Mouse (Mus musculus): ENCODE data around the gene Epha4. TPM values are rescaled to one million over a fixed set of nuclear protein-coding genes. Genes with fewer than 3 reads are reported as not detected.

Gene Epha4
- total and polyA plus RNA-seq, 2 experiments from 2014 or later = 36.0 to 107 TPM

- 46% methylated on average over 13 of the region's 13 CpGs for WGBS
- no peaks in the 10 kb centered on the region for H3K9me3 ChIP-seq (ENCODE audit: low read length)
- no peak for TF ChIP-seq CTCF (IDR thresholded peaks at IDR 0.05; ENCODE audit: low read depth)
- H3K4me2 ChIP-seq (ENCODE audit: low read depth, low read length) = no peak overlapping the region
- H3K4me1 ChIP-seq (ENCODE audit: insufficient read depth, low read length) = no peaks in the 10 kb centered on the region
- H3K9ac ChIP-seq (replicated peaks; ENCODE audit: low read length) = no peak overlapping the region
- H3K4me3 ChIP-seq (ENCODE audit: low read length) = no peak overlapping the region
- no peaks in the 10 kb centered on the region for H3K36me3 ChIP-seq (ENCODE audit: insufficient read depth, low read length)
- peak; percentile 63; the same call in 1 of the 2 replicates for ATAC-seq
- no peaks in the 10 kb centered on the region for H3K27me3 ChIP-seq (ENCODE audit: insufficient read depth, low read length)
- H3K27ac ChIP-seq = no peak overlapping the region
- DNase-seq (ENCODE audit: low spot score) = peak; percentile 37
Measured at GRCm38 (mm10) chr1:77412285-77412684, 102.6 kb downstream of the Epha4 start.

GRCm38 (mm10) chr1:77411222-77411621, 103.7 kb downstream of the Epha4 start:
- Histone ChIP-seq H3K27me3 (ENCODE audit: insufficient read depth, low read length) (no peaks in the 10 kb centered on the region), H3K9me3 (ENCODE audit: low read length) (no peaks in the 10 kb centered on the region), H3K36me3 (ENCODE audit: insufficient read depth, low read length) (no peaks in the 10 kb centered on the region), H3K4me3 (ENCODE audit: low read length) (no peak overlapping the region), H3K9ac (replicated peaks; ENCODE audit: low read length) (no peak overlapping the region), H3K4me2 (ENCODE audit: low read depth, low read length) (no peak overlapping the region), H3K4me1 (ENCODE audit: insufficient read depth, low read length) (no peaks in the 10 kb centered on the region), H3K27ac (no peak overlapping the region)
- DNase-seq (ENCODE audit: low spot score) (no peak), ATAC-seq (no peak)
- 81% methylated on average over 4 of the region's 4 CpGs for WGBS
- no peak for TF ChIP-seq CTCF (IDR thresholded peaks at IDR 0.05; ENCODE audit: low read depth)

GRCm38 (mm10) chr1:77410716-77411115, 104.2 kb downstream of the Epha4 start:
- DNase-seq (ENCODE audit: low spot score) = no peak
- no peak for TF ChIP-seq CTCF (IDR thresholded peaks at IDR 0.05; ENCODE audit: low read depth)
- 41% methylated on average over 2 of the region's 2 CpGs for WGBS

GRCm38 (mm10) chr1:77410153-77410552, 104.7 kb downstream of the Epha4 start:
- no peak overlapping the region for H3K4me2 ChIP-seq (ENCODE audit: low read depth, low read length)
- TF ChIP-seq CTCF (IDR thresholded peaks at IDR 0.05; ENCODE audit: low read depth) = no peak
- no peak overlapping the region for H3K27ac ChIP-seq
- H3K27me3 ChIP-seq (ENCODE audit: insufficient read depth, low read length) = no peaks in the 10 kb centered on the region
- H3K9me3 ChIP-seq (ENCODE audit: low read length) = no peaks in the 10 kb centered on the region
- H3K9ac ChIP-seq (replicated peaks; ENCODE audit: low read length) = no peak overlapping the region
- H3K4me1 ChIP-seq (ENCODE audit: insufficient read depth, low read length) = no peaks in the 10 kb centered on the region
- no peak overlapping the region for H3K4me3 ChIP-seq (ENCODE audit: low read length)
- DNase-seq (ENCODE audit: low spot score) = peak; percentile 33
- ATAC-seq = peak; percentile 68
- WGBS = 31% methylated on average over 3 of the region's 3 CpGs
- no peaks in the 10 kb centered on the region for H3K36me3 ChIP-seq (ENCODE audit: insufficient read depth, low read length)

More at GRCm38 (mm10) chr1:77410716-77411115, 104.2 kb downstream of the Epha4 start:
- Histone ChIP-seq H3K4me3 (ENCODE audit: low read length) (no peak overlapping the region), H3K36me3 (ENCODE audit: insufficient read depth, low read length) (no peaks in the 10 kb centered on the region), H3K27ac (no peak overlapping the region), H3K9ac (replicated peaks; ENCODE audit: low read length) (no peak overlapping the region), H3K9me3 (ENCODE audit: low read length) (no peaks in the 10 kb centered on the region), H3K27me3 (ENCODE audit: insufficient read depth, low read length) (no peaks in the 10 kb centered on the region), H3K4me2 (ENCODE audit: low read depth, low read length) (no peak overlapping the region), H3K4me1 (ENCODE audit: insufficient read depth, low read length) (no peaks in the 10 kb centered on the region)
- no peak for ATAC-seq

GRCm38 (mm10) chr1:77409509-77409908, 105.4 kb downstream of the Epha4 start:
- DNase-seq (ENCODE audit: low spot score) (no peak), ATAC-seq (no peak)
- H3K9ac ChIP-seq (replicated peaks; ENCODE audit: low read length) = no peak overlapping the region
- no peak for TF ChIP-seq CTCF (IDR thresholded peaks at IDR 0.05; ENCODE audit: low read depth)
- no peak overlapping the region for H3K4me3 ChIP-seq (ENCODE audit: low read length)
- H3K4me1 ChIP-seq (ENCODE audit: insufficient read depth, low read length) = peaks cover 1% of the 10 kb centered on the region; the same call in 1 of the 2 replicates
- WGBS = 80% methylated on average over 8 of the region's 8 CpGs
- H3K9me3 ChIP-seq (ENCODE audit: low read length) = no peaks in the 10 kb centered on the region
- H3K27me3 ChIP-seq (ENCODE audit: insufficient read depth, low read length) = no peaks in the 10 kb centered on the region
- H3K36me3 ChIP-seq (ENCODE audit: insufficient read depth, low read length) = no peaks in the 10 kb centered on the region
- no peak overlapping the region for H3K4me2 ChIP-seq (ENCODE audit: low read depth, low read length)
- no peak overlapping the region for H3K27ac ChIP-seq

GRCm38 (mm10) chr1:77407417-77407816, 107.5 kb downstream of the Epha4 start:
- DNase-seq (ENCODE audit: low spot score) (no peak), ATAC-seq (no peak)
- TF ChIP-seq CTCF (IDR thresholded peaks at IDR 0.05; ENCODE audit: low read depth) = no peak
- Histone ChIP-seq H3K9me3 (ENCODE audit: low read length) (no peaks in the 10 kb centered on the region), H3K4me2 (ENCODE audit: low read depth, low read length) (no peak overlapping the region), H3K36me3 (ENCODE audit: insufficient read depth, low read length) (no peaks in the 10 kb centered on the region), H3K27me3 (ENCODE audit: insufficient read depth, low read length) (no peaks in the 10 kb centered on the region), H3K4me1 (ENCODE audit: insufficient read depth, low read length) (peaks cover 4% of the 10 kb centered on the region; the same call in 1 of the 2 replicates), H3K4me3 (ENCODE audit: low read length) (no peak overlapping the region), H3K27ac (no peak overlapping the region), H3K9ac (replicated peaks; ENCODE audit: low read length) (no peak overlapping the region)
- 51% methylated on average over 9 of the region's 9 CpGs for WGBS

- no peak for DNase-seq (ENCODE audit: low spot score)
Measured at GRCm38 (mm10) chr1:77406631-77407030, 108.3 kb downstream of the Epha4 start.

More at GRCm38 (mm10) chr1:77406631-77407030, 108.3 kb downstream of the Epha4 start:
- Histone ChIP-seq H3K9ac (replicated peaks; ENCODE audit: low read length) (no peak overlapping the region), H3K27me3 (ENCODE audit: insufficient read depth, low read length) (no peaks in the 10 kb centered on the region), H3K4me3 (ENCODE audit: low read length) (no peak overlapping the region), H3K4me1 (ENCODE audit: insufficient read depth, low read length) (peaks cover 4% of the 10 kb centered on the region; the same call in 1 of the 2 replicates), H3K4me2 (ENCODE audit: low read depth, low read length) (no peak overlapping the region), H3K36me3 (ENCODE audit: insufficient read depth, low read length) (no peaks in the 10 kb centered on the region), H3K9me3 (ENCODE audit: low read length) (no peaks in the 10 kb centered on the region), H3K27ac (no peak overlapping the region)
- no peak for ATAC-seq
- no peak for TF ChIP-seq CTCF (IDR thresholded peaks at IDR 0.05; ENCODE audit: low read depth)
- 40% methylated on average over 9 of the region's 9 CpGs for WGBS

Measured in hindbrain, postnatal 0 days (tissue).